8 mouse cellular contexts compared by ENCODE assay signal in the genomic region with DNA sequence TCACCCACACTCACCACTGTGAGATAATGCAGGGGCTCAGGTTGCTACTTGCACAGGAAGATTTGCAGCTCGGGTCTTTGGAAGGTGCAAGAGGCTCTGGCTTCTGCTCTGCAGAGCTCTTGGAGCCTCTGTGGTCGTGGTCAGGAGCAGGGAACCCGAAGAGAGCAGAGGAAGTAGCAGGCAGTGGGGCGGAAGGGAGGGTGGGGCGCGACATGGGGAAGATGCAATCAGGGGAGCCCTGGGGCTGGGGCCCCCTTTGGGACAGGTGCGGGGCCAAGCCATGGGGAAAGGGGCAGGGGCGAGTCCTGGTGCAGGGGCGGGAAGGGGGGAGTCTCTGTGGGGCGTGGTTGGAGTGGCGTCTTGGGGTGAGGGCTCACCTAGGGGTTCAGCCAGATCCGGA. TPM values are rescaled to one million over a fixed set of nuclear protein-coding genes. Genes with fewer than 3 reads are reported as not detected.
DNase-seq lines count a peak whose midpoint lies in the region; ATAC-seq and TF ChIP-seq lines count a peak whose summit lies in the region.

Abcg3 (minus strand) TSS at position 184 of the 400 bp plus-strand sequence.

- 19% methylated on average over 12 of the region's 12 CpGs for WGBS in lung, embryonic 14.5 days
- 6% methylated on average over 12 of the region's 12 CpGs for WGBS in macrophage (ENCODE audit: missing documents)

- no peak for DNase-seq in lung, embryonic 14.5 days
- DNase-seq in lung, postnatal 10 days: no peak
- peak; percentile 67 for DNase-seq in induced T-regulatory cell, adult 2 months (ENCODE audit: low read depth)
- DNase-seq in thymus, postnatal 25 days: peak; percentile 83
- DNase-seq in cerebellum, postnatal 14 days: no peak
- DNase-seq in frontal cortex, postnatal 36 days (ENCODE audit: low spot score in 2 of 2): no peak
- DNase-seq in cerebellum, postnatal 4 days (ENCODE audit: low spot score in 2 of 2): no peak

- H3K27ac ChIP-seq in lung, embryonic 14.5 days (ENCODE audit: low read depth): no peak within 1 kb of the TSS
- peak within 1 kb of the TSS; percentile 66 for H3K27ac ChIP-seq in macrophage

- H3K9me3 ChIP-seq in lung, embryonic 14.5 days (ENCODE audit: low read depth, low read length): no peaks in the 10 kb centered on the region

- H3K36me3 ChIP-seq in lung, embryonic 14.5 days (ENCODE audit: insufficient read depth): no peaks in the 10 kb centered on the region
- H3K36me3 ChIP-seq in macrophage (ENCODE audit: inconsistent target): no peaks in the 10 kb centered on the region

- TF ChIP-seq CTCF in lung, embryonic 14.5 days (IDR thresholded peaks at IDR 0.05; ENCODE audit: low read depth): no peak

- no peaks in the 10 kb centered on the region for H3K4me1 ChIP-seq in lung, embryonic 14.5 days (ENCODE audit: insufficient read depth)

- peak within 1 kb of the TSS; percentile 34; the same call in 1 of the 2 replicates for H3K4me2 ChIP-seq in lung, embryonic 14.5 days

- ATAC-seq in lung, embryonic 14.5 days (ENCODE audit: insufficient read depth): no peak

- H3K4me3 ChIP-seq in lung, embryonic 14.5 days (ENCODE audit: low read depth, low read length): no peak within 1 kb of the TSS
- H3K4me3 ChIP-seq in macrophage (ENCODE audit: inconsistent target): peak within 1 kb of the TSS; percentile 41

- H3K27me3 ChIP-seq in lung, embryonic 14.5 days (ENCODE audit: insufficient read depth, low read length): no peaks in the 10 kb centered on the region

- H3K79me2 ChIP-seq in macrophage (ENCODE audit: inconsistent target): no peaks in the 10 kb centered on the region; the same call in 1 of the 2 replicates

- H3K9ac ChIP-seq in lung, embryonic 14.5 days: no peak within 1 kb of the TSS

RNA-seq across cellular contexts. Expression of gene Abcg3, which starts in this region (rescaled TPM):
- polyA plus RNA-seq in lung, embryonic 14.5 days (2014; fragmentation: Nextera tagmentation; extraction: Ambion mirVana): 0.74 and 0.85 TPM in 2 replicates
- total RNA-seq in macrophage (2018; cell fraction: chromatin; rRNA removed): 10 to 100 TPM in 20 of 26 experiments, 1 to 10 TPM in 6; 2.8 to 49.5 (median 28.5) TPM
- 10 to 100 TPM; 11.7 to 35.2 (median 20.3) TPM for total RNA-seq in macrophage (2018; cell fraction: cytosol; rRNA removed)
- 10 to 100 TPM in 23 of 26 experiments, 1 to 10 TPM in 3; 3.7 to 68.5 (median 23.6) TPM for total RNA-seq in macrophage (2018; cell fraction: nucleus; rRNA removed)
- 22.4 to 45.7 TPM (median 23.8 TPM) in 3 replicates for polyA plus RNA-seq in macrophage (2018)

Comparison
In these comparisons a context has a peak if more than half of its experiments do, and no peak if none do; other contexts are left out.
1. RNA of gene Abcg3 (polyA plus RNA-seq): 22.4 to 45.7 TPM in macrophage; 0.74 to 0.85 TPM in lung, embryonic 14.5 days; every median in the first group is over 10 times any median in the second.
2. DNase-seq: peak in induced T-regulatory cell, adult 2 months (single experiment) and thymus, postnatal 25 days (single experiment); none in lung, embryonic 14.5 days (single experiment), lung, postnatal 10 days (single experiment), cerebellum, postnatal 14 days (0 of 2), frontal cortex, postnatal 36 days (0 of 2) and cerebellum, postnatal 4 days (0 of 2).